Mouse (Mus musculus) cerebellum, adult 2 months (tissue): Measurements from ENCODE around the gene Ufd1. TPM values are rescaled to one million over a fixed set of nuclear protein-coding genes. Genes with fewer than 3 reads are reported as not detected.
"Not testable (repeated sequence)": the region's sequence is repeated elsewhere in the genome, so short reads cannot be mapped to it uniquely, and the experiment has no call there.

Experiments
- DNase-seq, 2 experiments: peaks; one replicate each; pipeline ENCODE4 v3.0.0; 2021
- H3K27ac ChIP-seq: fragments of 200-500 bp; 2 replicates; pipeline ENCODE4 v1.5.1; 2012; ENCODE audit warnings: low read length, control low read depth, inconsistent platforms; ENCODE audit not compliant: insufficient read depth
- H3K27me3 ChIP-seq: fragments of 200-500 bp; 2 replicates; pipeline ENCODE4 v1.6.1; 2012; ENCODE audit warnings: inconsistent platforms, mild to moderate bottlenecking, low read length, moderate library complexity; ENCODE audit not compliant: control insufficient read depth, insufficient read depth
- H3K4me1 ChIP-seq: fragments of 200-500 bp; 2 replicates; pipeline ENCODE4 v1.6.1; 2011; ENCODE audit warnings: low read length; ENCODE audit not compliant: control insufficient read depth, insufficient read depth
- H3K4me3 ChIP-seq: fragments of 200-500 bp; replicated peaks from 2 replicates; pipeline ENCODE3; 2011; ENCODE audit warnings: mild to moderate bottlenecking, low read depth, low read length, control low read depth; ENCODE audit not compliant: insufficient read depth
- CTCF ChIP-seq: fragments of 200-500 bp; IDR thresholded peaks from 2 replicates; pipeline ENCODE4 v1.5.1; 2011; ENCODE audit warnings: low read depth, mild to moderate bottlenecking, control low read depth, low read length, moderate library complexity, borderline replicate concordance; ENCODE audit not compliant: insufficient read depth
- POLR2A ChIP-seq: fragments of 200-500 bp; IDR thresholded peaks from 2 replicates; pipeline ENCODE4 v1.6.1; 2011; ENCODE audit warnings: low read length, control low read depth, borderline replicate concordance; ENCODE audit not compliant: insufficient read depth
- WGBS: fragments of 180-500 bp; shearing (Covaris S2); methylation state at CpG from one replicate; pipeline ENCODE4 v1.1.7; 2018; 5-methylcytosine and 5-hydroxymethylcytosine counted together
- polyA plus RNA-seq: library from polyadenylated mRNA; depleted of rRNA; stranded (reverse); fragments of >200 nt; gene quantifications from 2 replicates; pipeline ENCODE4 v1.2.3, GENCODE M21; 2012

Gene Ufd1
- polyA plus RNA-seq, 1 experiment: 100 TPM

GRCm38 (mm10) chr16:18858551-18858950, 47.0 kb downstream of the Ufd1 start:
- DNase-seq: peak; percentile 34 to 89
- no peak overlapping the region for H3K4me3 ChIP-seq
- H3K27me3 ChIP-seq: no peaks in the 10 kb centered on the region
- H3K4me1 ChIP-seq: peaks cover 5% of the 10 kb centered on the region; the same call in 1 of the 2 replicates
- no peak overlapping the region for H3K27ac ChIP-seq
- TF ChIP-seq CTCF (no peak), POLR2A (no peak)

DNA sequence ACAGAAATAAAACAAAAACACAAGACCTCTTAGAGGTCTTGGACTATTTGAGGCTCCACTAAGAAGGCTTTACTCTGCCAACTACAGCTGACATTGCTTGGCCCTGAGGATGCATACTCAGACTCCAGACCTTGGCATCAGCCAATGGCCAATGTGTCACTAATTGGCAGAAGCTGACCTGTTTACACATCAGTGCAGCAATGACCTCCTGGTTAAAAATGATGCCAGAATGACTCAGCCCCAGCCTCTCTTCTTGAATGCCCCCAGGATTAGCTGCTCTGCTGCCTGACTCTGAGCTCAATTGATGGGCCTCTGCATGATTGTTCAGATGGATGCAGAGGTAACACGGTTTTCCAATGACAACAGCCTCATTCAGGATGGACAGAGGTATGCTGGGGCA, 48.6 kb downstream of the Ufd1 start:
- no peak for TF ChIP-seq POLR2A
- TF ChIP-seq CTCF: no peak
- DNase-seq: peak; percentile 34 to 79
- no peak overlapping the region for H3K27ac ChIP-seq
- no peaks in the 10 kb centered on the region for H3K27me3 ChIP-seq
- peaks cover 5% of the 10 kb centered on the region; the same call in 1 of the 2 replicates for H3K4me1 ChIP-seq
- H3K4me3 ChIP-seq: no peak overlapping the region
- WGBS: 15% methylated on average over 1 of the region's 1 CpGs

DNA sequence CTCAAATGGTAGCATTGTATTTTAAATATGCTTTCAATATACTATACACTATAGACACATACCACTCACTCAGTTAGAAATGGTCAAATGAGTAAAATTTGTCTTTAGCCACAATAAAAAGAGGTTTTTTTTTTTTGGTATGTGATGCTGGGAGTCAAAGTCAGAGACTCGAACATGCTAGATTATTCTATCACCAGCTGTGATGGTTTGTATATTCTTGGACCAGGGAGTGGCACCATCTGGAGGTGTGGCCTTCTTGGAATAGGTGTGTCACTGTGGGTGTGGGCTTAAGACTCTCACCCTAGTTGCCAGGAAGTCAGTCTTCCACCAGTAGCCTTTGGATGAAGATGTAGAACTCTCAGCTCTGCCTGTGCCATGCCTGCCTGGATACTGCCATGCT, 58.9 kb downstream of the Ufd1 start:
- H3K27me3 ChIP-seq, H3K4me1 ChIP-seq, H3K4me3 ChIP-seq, DNase-seq, H3K27ac ChIP-seq: not testable (repeated sequence)
- WGBS: 72% methylated on average over 1 of the region's 1 CpGs

DNA sequence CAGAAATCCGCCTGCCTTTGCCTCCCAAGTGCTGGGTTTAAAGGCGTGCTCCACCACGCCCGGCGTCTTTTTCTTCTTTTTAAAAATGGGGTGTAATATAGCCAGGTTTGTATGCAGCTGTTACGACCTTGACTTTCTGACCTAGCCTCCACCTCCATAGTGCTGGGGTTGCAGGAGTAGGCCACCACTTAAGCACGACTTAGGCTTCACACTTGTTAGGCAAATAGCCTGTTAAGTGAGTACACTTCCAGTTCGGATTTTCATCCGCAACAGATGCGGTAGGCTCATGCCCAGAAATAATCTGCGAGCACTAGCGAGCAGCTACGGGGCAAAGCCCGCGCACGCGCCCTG, 64.5 kb downstream of the Ufd1 start:
- under 1% methylated on average over 17 of the region's 17 CpGs for WGBS
- Histone ChIP-seq H3K4me3 (peak overlapping the region; percentile 73), H3K27ac (peak overlapping the region; percentile 1; the same call in 1 of the 2 replicates), H3K4me1 (no peaks in the 10 kb centered on the region), H3K27me3 (no peaks in the 10 kb centered on the region)
- no peak for DNase-seq
- TF ChIP-seq CTCF (no peak), POLR2A (no peak)

- peak within 1 kb of the TSS; percentile 73 for H3K4me3 ChIP-seq
- DNase-seq: peak; percentile 95 to 96
- under 1% methylated on average over 83 of the region's 93 CpGs for WGBS
- H3K27ac ChIP-seq: peak within 1 kb of the TSS; percentile 72
- H3K4me1 ChIP-seq: no peaks in the 10 kb centered on the region
- H3K27me3 ChIP-seq: no peaks in the 10 kb centered on the region
- TF ChIP-seq CTCF (no peak), POLR2A (peak; percentile 73)
These were observed 65.1 kb downstream of the Ufd1 start, which contains the start of the genes Mrpl40 and Hira for GRCm38 (mm10) chr16:18876442-18877308. Mrpl40 (minus strand) TSS chr16:18876862. Hira (plus strand) TSS chr16:18877037.

DNA sequence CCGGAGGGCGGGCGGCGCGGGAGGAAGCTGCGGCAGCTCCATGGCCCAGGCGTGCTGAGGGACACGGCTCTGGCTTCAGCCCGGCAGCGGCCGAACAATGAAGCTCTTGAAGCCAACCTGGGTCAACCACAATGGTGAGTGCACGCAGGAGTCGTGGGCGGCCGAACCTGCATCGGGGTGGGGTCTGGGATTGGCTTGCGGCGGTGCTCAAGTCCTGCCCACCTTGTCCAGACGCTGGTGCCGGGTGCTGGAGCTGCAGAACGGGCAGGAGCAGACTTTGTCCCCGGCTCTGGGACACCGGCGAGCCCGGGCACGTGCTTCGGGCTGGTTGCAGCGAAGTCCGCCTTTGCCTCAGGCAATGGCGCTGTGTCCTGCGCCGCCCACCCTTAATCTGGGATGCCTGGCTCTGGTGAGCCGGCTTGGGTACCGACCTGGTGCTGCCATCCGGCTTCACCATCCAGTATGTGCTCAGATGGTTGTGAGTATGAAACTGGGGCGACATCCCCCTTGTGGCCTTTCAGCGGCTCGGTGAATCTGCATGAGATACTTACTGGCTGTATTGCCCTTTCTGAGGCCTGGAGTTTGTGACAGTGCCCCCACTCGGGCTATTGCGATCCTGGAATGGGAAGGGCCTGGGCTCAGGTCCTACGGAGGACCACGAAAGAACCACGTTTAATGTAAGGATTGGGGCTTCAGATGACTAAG, 66.0 kb downstream of the Ufd1 start:
- WGBS: under 1% methylated on average over 43 of the region's 43 CpGs
- Histone ChIP-seq H3K4me1 (no peaks in the 10 kb centered on the region), H3K4me3 (peak overlapping the region; percentile 73), H3K27me3 (no peaks in the 10 kb centered on the region), H3K27ac (no peak overlapping the region)
- DNase-seq: peak in 1 of 2 experiments; percentile 55
- TF ChIP-seq POLR2A (no peak), CTCF (0 out of 2 replicates have a peak, but pooled peaks have one; percentile 10)

DNA sequence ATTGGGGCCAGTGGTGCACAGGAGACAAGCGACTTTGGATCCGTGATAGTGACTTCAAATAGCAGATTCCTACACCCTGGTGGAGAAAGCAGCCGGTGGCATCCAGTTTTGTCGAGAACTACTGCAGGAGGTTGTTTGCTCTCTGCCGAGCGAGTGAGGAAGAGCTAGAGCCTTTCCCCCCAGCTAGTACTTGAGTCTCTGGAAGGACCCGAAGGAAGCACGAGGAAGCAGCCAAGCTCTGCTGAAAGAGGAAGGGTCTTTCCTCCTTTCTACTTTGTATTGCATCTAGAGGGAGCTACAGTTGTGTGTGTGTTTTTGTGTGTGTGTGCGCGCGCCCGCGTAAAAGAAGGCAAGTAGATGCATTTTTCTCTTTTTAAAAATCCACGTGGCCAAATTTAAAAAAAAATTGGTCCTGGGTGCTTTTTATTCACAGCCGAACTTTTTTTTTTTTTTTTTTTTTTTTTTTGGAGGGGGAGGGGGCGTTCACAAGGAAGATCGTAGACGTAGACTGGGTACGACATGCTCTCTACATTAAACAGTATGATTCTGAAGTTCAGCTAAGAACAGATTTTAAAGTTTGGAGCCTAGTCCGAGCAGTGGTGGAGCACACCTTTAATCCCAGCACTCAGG, 66.6 kb downstream of the Ufd1 start:
- H3K4me1 ChIP-seq: no peaks in the 10 kb centered on the region
- TF ChIP-seq CTCF (no peak), POLR2A (no peak)
- WGBS: 9% methylated on average over 20 of the region's 20 CpGs
- peak in 1 of 2 experiments; percentile 20 for DNase-seq
- no peaks in the 10 kb centered on the region for H3K27me3 ChIP-seq
- H3K4me3 ChIP-seq: peak overlapping the region; percentile 73
- H3K27ac ChIP-seq: no peak overlapping the region
